Mouse (Mus musculus): ENCODE measurements around the gene Olfr979.
"Not testable (repeated sequence)": the region's sequence is repeated elsewhere in the genome, so short reads cannot be mapped to it uniquely, and the experiment has no call there.

Olfr979 gene

DNA sequence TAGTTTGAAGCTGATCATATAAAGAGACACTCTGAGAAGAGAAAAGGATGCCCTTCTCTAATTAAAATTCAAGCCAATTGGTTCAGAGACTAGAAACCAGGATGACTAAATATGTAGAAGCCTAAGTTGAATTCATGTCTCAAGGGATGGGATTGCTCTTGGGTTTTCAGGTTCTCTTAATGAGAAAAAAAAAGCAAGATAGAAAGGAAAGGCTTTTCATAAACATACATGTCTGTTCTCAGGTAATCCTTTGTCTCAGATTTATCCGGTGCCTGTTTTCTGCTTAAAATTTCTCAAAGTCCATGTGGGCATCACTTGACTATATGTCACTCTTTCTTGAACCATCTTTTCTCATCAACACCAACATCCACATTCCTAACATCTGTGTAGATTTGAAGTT, at the start of gene Olfr979:
Olfr979 (minus strand) TSS at position 101 of the 400 bp plus-strand sequence.
- DNase-seq (ENCODE audit: low spot score), result no peak

DNA sequence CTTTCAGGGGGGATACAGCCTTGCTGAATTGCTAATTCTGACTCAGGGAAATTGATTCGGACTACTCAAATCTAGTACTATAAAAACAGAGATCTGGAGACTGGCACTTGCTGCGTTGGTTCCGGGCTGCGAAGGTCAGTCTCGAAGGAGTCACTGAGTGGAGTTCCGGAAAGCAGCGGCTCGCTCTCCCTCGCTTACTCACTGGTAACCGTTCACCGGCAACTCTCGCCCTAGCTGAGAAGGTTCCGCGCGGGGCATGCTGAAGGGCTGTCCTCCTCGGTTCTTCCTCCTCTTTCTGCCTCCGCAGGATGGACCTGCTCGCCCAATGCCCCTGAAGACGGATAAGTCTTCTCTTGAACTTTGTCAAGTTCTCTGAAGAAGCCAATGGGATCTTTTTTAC, 46.9 kb upstream of the Olfr979 start:
- DNase-seq (ENCODE audit: low spot score), result no peak

- DNase-seq (ENCODE audit: low spot score), result no peak
Measured at GRCm38 (mm10) chr9:40021164-40021563, 17.9 kb upstream of the Olfr979 start, which contains the start of gene Olfr981. TSS of gene Olfr981 (plus strand) at chr9:40021464.

DNA sequence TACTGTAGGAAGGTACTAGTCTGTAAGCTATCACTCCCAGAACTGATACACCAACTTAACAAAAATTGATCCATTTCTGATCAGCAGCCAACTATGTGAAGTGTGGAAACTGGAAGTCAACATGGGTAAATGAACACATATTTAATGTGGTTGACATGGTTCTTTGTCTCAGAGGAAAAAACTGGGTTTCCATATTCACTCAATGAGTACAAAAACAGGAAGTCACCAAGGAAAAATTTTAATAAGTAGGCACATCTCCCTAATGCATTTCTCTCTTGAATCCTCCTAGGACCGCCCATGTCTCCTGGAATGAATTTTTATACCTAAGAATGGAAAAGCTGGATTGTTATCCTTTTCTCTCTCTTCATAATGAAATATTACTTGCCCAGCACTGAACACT, 6.2 kb upstream of the Olfr979 start, which contains the start of gene Olfr980:
Olfr980 (minus strand) TSS at position 101 of the 400 bp plus-strand sequence.
- no peak for DNase-seq (ENCODE audit: low spot score)

GRCm38 (mm10) chr9:39991813-39992212, 11.5 kb downstream of the Olfr979 start, which contains the start of gene Olfr978:
TSS of gene Olfr978 (plus strand) at chr9:39992113.
- no peak for DNase-seq (ENCODE audit: low spot score)

DNA sequence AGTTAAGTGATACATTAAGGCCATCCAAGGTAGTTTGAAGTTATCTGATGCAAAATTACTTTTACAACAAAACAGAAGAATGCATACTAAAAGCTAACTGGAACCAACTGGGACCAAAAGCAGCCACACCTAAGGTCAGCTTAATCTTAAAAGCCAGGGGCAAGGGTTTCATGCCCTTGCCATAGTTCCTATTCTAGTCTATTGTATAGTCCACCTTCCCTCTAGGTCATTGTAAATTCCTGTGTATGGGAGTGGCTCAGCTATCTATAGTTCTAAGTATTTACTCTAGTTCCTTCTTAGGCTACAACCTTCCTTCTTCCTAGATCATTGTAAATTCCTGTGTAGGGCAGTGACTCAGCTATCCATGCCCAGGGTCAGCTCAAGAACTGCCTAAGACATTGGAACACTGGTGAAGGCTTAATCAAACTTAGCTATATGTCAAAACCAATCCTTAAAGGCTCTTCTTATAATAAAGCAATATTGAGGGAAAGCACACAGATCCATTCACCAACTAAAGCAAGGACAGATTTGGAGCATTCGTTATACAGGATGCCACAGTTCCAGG, 26.6 kb downstream of the Olfr979 start:
- DNase-seq (ENCODE audit: low spot score), result not testable (repeated sequence)

- DNase-seq (ENCODE audit: low spot score), result not testable (repeated sequence)
Measured at GRCm38 (mm10) chr9:39961033-39961432, 42.2 kb downstream of the Olfr979 start, which contains the start of gene Olfr976. TSS of gene Olfr976 (minus strand) at chr9:39961133.

DNA sequence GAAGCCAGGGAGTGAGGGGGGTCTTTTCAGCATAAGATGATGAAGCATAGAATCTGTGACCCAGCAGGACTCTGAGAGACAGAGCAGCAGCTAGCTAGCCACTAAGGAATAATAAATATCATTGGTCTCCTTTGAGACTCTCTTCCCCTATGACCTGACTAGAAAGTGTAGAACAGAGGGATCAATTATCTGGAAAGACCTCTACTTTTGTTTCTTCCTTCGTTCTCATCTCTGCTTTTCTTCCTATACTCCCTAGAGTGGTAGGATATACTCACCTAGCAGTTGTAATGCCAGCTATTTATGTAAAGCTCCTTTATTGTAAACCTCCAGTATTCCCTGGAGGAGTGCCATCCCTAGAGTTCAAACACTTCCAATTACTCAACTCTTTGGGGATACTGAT, 51.3 kb downstream of the Olfr979 start, which contains the start of gene Olfr975:
Olfr975 (minus strand) TSS at position 101 of the 400 bp plus-strand sequence.
- DNase-seq (ENCODE audit: low spot score), result no peak

Data from testis, postnatal 10 days (tissue).